In genomic region chr7:24486654-24487130, GRCm38 (mm10) we compare ENCODE assay signal across 13 mouse cellular contexts. TPM values are rescaled to one million over a fixed set of nuclear protein-coding genes. Genes with fewer than 3 reads are reported as not detected.
A peak's percentile ranks its signal among the peaks of the same experiment; 100 is the strongest.
DNase-seq lines count a peak whose midpoint lies in the region; ATAC-seq lines count a peak whose summit lies in the region.
"Had no signal": no experiment of that assay in that cellular context is flagged by ENCODE, and none has a peak within 500 bp of the region (broad histone marks: within the 10 kb centered on the region; RNA-seq: fewer than 3 reads in every experiment).

No protein-coding gene starts in this region.

- 0 out of 2 replicates have a peak overlapping the region, but pooled peaks have one; percentile 26 for H3K4me2 ChIP-seq in kidney, embryonic 16.5 days (replicated peaks; ENCODE audit: low read depth, low read length)
- H3K4me2 ChIP-seq in hindbrain, embryonic 11.5 days (replicated peaks; ENCODE audit: low read depth, low read length) = peak overlapping the region; percentile 13
- H3K4me2 ChIP-seq in neural tube, embryonic 12.5 days (replicated peaks) = peak overlapping the region; percentile 91
- H3K4me2 ChIP-seq: heart, embryonic 12.5 days had no signal

- H3K4me1 ChIP-seq in kidney, embryonic 16.5 days (ENCODE audit: insufficient read depth, low read length) = peaks cover 13% of the 10 kb centered on the region
- H3K4me1 ChIP-seq in embryonic facial prominence, embryonic 10.5 days = peaks cover 34% of the 10 kb centered on the region
- H3K4me1 ChIP-seq in hindbrain, embryonic 11.5 days (replicated peaks; ENCODE audit: control insufficient read depth, insufficient read depth, low read length) = 0 out of 2 replicates have a peak, but pooled peaks cover 6% of the 10 kb centered on the region
- peaks cover 51% of the 10 kb centered on the region for H3K4me1 ChIP-seq in neural tube, embryonic 12.5 days

- peak; percentile 53 for ATAC-seq in kidney, embryonic 16.5 days (ENCODE audit: low FRiP score, low TSS enrichment)
- peak; percentile 58 for ATAC-seq in hindbrain, embryonic 11.5 days (ENCODE audit: low FRiP score)
- ATAC-seq in neural tube, embryonic 12.5 days (ENCODE audit: low FRiP score, low read depth) = peak; percentile 68

- no peaks in the 10 kb centered on the region for H3K36me3 ChIP-seq in kidney, embryonic 16.5 days (ENCODE audit: insufficient read depth, low read length)
- H3K36me3 ChIP-seq in embryonic facial prominence, embryonic 10.5 days (replicated peaks) = no peaks in the 10 kb centered on the region
- H3K36me3 ChIP-seq in hindbrain, embryonic 11.5 days (ENCODE audit: control insufficient read depth, insufficient read depth, low read length) = peaks cover 5% of the 10 kb centered on the region; the same call in 1 of the 2 replicates
- H3K36me3 ChIP-seq in neural tube, embryonic 12.5 days = peaks cover 17% of the 10 kb centered on the region; the same call in 1 of the 2 replicates
- H3K36me3 ChIP-seq: G1E; heart, embryonic 12.5 days had no signal

- no peak overlapping the region for H3K4me3 ChIP-seq in kidney, embryonic 16.5 days (ENCODE audit: low read length)
- peak overlapping the region; percentile 3; the same call in 1 of the 2 replicates for H3K4me3 ChIP-seq in embryonic facial prominence, embryonic 10.5 days
- 0 out of 2 replicates have a peak overlapping the region, but pooled peaks have one; percentile 11 for H3K4me3 ChIP-seq in hindbrain, embryonic 11.5 days (ENCODE audit: low read depth, low read length)
- H3K4me3 ChIP-seq in neural tube, embryonic 12.5 days = peak overlapping the region; percentile 22
- H3K4me3 ChIP-seq: heart, embryonic 12.5 days had no signal

- no peak for DNase-seq in kidney, adult 11 months
- no peak for DNase-seq in embryonic facial prominence, embryonic 10.5 days (ENCODE audit: low spot score)
- DNase-seq in hindbrain, embryonic 11.5 days (ENCODE audit: low spot score) = no peak
- DNase-seq in adrenal gland, postnatal 4 days (ENCODE audit: low spot score in 2 of 2) = no peak
- no peak for DNase-seq in urinary bladder, postnatal 10 days (ENCODE audit: low spot score)
- DNase-seq: adrenal gland, postnatal 25 days; layer of hippocampus, adult 9-11 months had no signal

- H3K9ac ChIP-seq in kidney, embryonic 16.5 days (replicated peaks; ENCODE audit: low read length) = no peak overlapping the region
- peak overlapping the region; percentile 43; the same call in 1 of the 2 replicates for H3K9ac ChIP-seq in hindbrain, embryonic 11.5 days (ENCODE audit: low read depth, low read length)
- peak overlapping the region; percentile 56 for H3K9ac ChIP-seq in neural tube, embryonic 12.5 days
- H3K9ac ChIP-seq: heart, embryonic 12.5 days had no signal

- peaks cover 6% of the 10 kb centered on the region for H3K27me3 ChIP-seq in kidney, embryonic 16.5 days (ENCODE audit: insufficient read depth, low read length)
- H3K27me3 ChIP-seq in embryonic facial prominence, embryonic 10.5 days (replicated peaks; ENCODE audit: low read depth, poor library complexity, severe bottlenecking) = peaks cover 50% of the 10 kb centered on the region
- H3K27me3 ChIP-seq in hindbrain, embryonic 11.5 days (ENCODE audit: control insufficient read depth, insufficient read depth, low read length) = no peaks in the 10 kb centered on the region
- no peaks in the 10 kb centered on the region for H3K27me3 ChIP-seq in neural tube, embryonic 12.5 days (replicated peaks)

- H3K9me3 ChIP-seq in kidney, embryonic 16.5 days (ENCODE audit: low read length) = no peaks in the 10 kb centered on the region
- H3K9me3 ChIP-seq in embryonic facial prominence, embryonic 10.5 days = no peaks in the 10 kb centered on the region
- no peaks in the 10 kb centered on the region for H3K9me3 ChIP-seq in hindbrain, embryonic 11.5 days (ENCODE audit: control insufficient read depth, low read length)
- H3K9me3 ChIP-seq in neural tube, embryonic 12.5 days = 0 out of 2 replicates have a peak, but pooled peaks cover 3% of the 10 kb centered on the region
- H3K9me3 ChIP-seq: heart, embryonic 12.5 days had no signal

- H3K27ac ChIP-seq in kidney, embryonic 16.5 days (ENCODE audit: low read length) = no peak overlapping the region
- H3K27ac ChIP-seq in embryonic facial prominence, embryonic 10.5 days (replicated peaks) = peak overlapping the region; percentile 61
- peak overlapping the region; percentile 48 for H3K27ac ChIP-seq in hindbrain, embryonic 11.5 days (ENCODE audit: low read depth, low read length)
- peak overlapping the region; percentile 37 for H3K27ac ChIP-seq in neural tube, embryonic 12.5 days

- WGBS in kidney, embryonic 16.5 days = 29% methylated on average over 9 of the region's 9 CpGs
- WGBS in embryonic facial prominence, embryonic 10.5 days = 51% methylated on average over 9 of the region's 9 CpGs
- 46% methylated on average over 9 of the region's 9 CpGs for WGBS in hindbrain, embryonic 11.5 days
- 46% methylated on average over 9 of the region's 9 CpGs for WGBS in neural tube, embryonic 12.5 days

RNA-seq across cellular contexts. Expression of gene Cadm4, which starts 4.9 kb away (rescaled TPM):
- 4.3 and 6.6 TPM in 2 replicates for polyA plus RNA-seq in kidney, embryonic 16.5 days (2015; fragmentation: Nextera tagmentation; extraction: Ambion mirVana)
- polyA plus RNA-seq in embryonic facial prominence, embryonic 10.5 days (2016; fragmentation: Nextera tagmentation; extraction: Ambion mirVana) = 5.0 and 5.7 TPM in 2 replicates
- polyA plus RNA-seq in hindbrain, embryonic 11.5 days (2014; fragmentation: Nextera tagmentation; extraction: Ambion mirVana) = 8.8 and 12.6 TPM in 2 replicates
- polyA plus RNA-seq in neural tube, embryonic 12.5 days (2016; fragmentation: Nextera tagmentation; extraction: Ambion mirVana) = 42.8 and 60.0 TPM in 2 replicates
- 10 to 100 TPM; 12.6 to 17.7 TPM for total RNA-seq in adrenal gland, postnatal 4 days (2021)
- total RNA-seq: G1E had no signal

RNA-seq across cellular contexts. Expression of gene Zfp428, which starts 20.1 kb away (rescaled TPM):
- polyA plus RNA-seq in kidney, embryonic 16.5 days (2015; fragmentation: Nextera tagmentation; extraction: Ambion mirVana) = 60.5 and 67.6 TPM in 2 replicates
- polyA plus RNA-seq in embryonic facial prominence, embryonic 10.5 days (2016; fragmentation: Nextera tagmentation; extraction: Ambion mirVana) = 100.0 and 110 TPM in 2 replicates
- polyA plus RNA-seq in hindbrain, embryonic 11.5 days (2014; fragmentation: Nextera tagmentation; extraction: Ambion mirVana) = 82.4 and 87.7 TPM in 2 replicates
- polyA plus RNA-seq in neural tube, embryonic 12.5 days (2016; fragmentation: Nextera tagmentation; extraction: Ambion mirVana) = 172 and 176 TPM in 2 replicates
- 10 to 100 TPM; 11.1 to 16.2 TPM for total RNA-seq in adrenal gland, postnatal 4 days (2021)

RNA-seq across cellular contexts. Expression of gene Plaur, which starts 24.4 kb away (rescaled TPM):
- polyA plus RNA-seq in kidney, embryonic 16.5 days (2015; fragmentation: Nextera tagmentation; extraction: Ambion mirVana) = 16.3 and 18.5 TPM in 2 replicates
- 1.7 TPM in 2 replicates for polyA plus RNA-seq in embryonic facial prominence, embryonic 10.5 days (2016; fragmentation: Nextera tagmentation; extraction: Ambion mirVana)
- 1.7 and 2.1 TPM in 2 replicates for polyA plus RNA-seq in hindbrain, embryonic 11.5 days (2014; fragmentation: Nextera tagmentation; extraction: Ambion mirVana)
- polyA plus RNA-seq in neural tube, embryonic 12.5 days (2016; fragmentation: Nextera tagmentation; extraction: Ambion mirVana) = 1.7 and 2.0 TPM in 2 replicates
- total RNA-seq in adrenal gland, postnatal 4 days (2021) = 10 to 100 TPM; 11.9 to 13.1 TPM
- polyA plus RNA-seq: testis, adult 2 months had no signal

RNA-seq across cellular contexts. Expression of gene AC161166.1, which starts 25.6 kb away (rescaled TPM):
- polyA plus RNA-seq in kidney, embryonic 16.5 days (2015; fragmentation: Nextera tagmentation; extraction: Ambion mirVana) = 0.42 and 0.80 TPM in 2 replicates
- 1.2 TPM in 2 replicates for polyA plus RNA-seq in embryonic facial prominence, embryonic 10.5 days (2016; fragmentation: Nextera tagmentation; extraction: Ambion mirVana)
- 0.59 and 0.90 TPM in 2 replicates for polyA plus RNA-seq in hindbrain, embryonic 11.5 days (2014; fragmentation: Nextera tagmentation; extraction: Ambion mirVana)
- 1.2 and 1.5 TPM in 2 replicates for polyA plus RNA-seq in neural tube, embryonic 12.5 days (2016; fragmentation: Nextera tagmentation; extraction: Ambion mirVana)
- not detected for total RNA-seq in adrenal gland, postnatal 4 days (2021)
- total RNA-seq: adrenal gland, postnatal 25 days had no signal
- polyA plus RNA-seq: G1E; liver, embryonic 16.5 days had no signal

RNA-seq across cellular contexts. Expression of gene Irgc1, which starts 34.6 kb away (rescaled TPM):
- not detected in 2 replicates for polyA plus RNA-seq in kidney, embryonic 16.5 days (2015; fragmentation: Nextera tagmentation; extraction: Ambion mirVana)
- polyA plus RNA-seq in embryonic facial prominence, embryonic 10.5 days (2016; fragmentation: Nextera tagmentation; extraction: Ambion mirVana) = not detected in 2 replicates
- not detected in 2 replicates for polyA plus RNA-seq in hindbrain, embryonic 11.5 days (2014; fragmentation: Nextera tagmentation; extraction: Ambion mirVana)
- not detected in 2 replicates for polyA plus RNA-seq in neural tube, embryonic 12.5 days (2016; fragmentation: Nextera tagmentation; extraction: Ambion mirVana)
- not detected for total RNA-seq in adrenal gland, postnatal 4 days (2021)
- total RNA-seq: adrenal gland, postnatal 25 days had no signal
- polyA plus RNA-seq: heart, embryonic 12.5 days; liver, embryonic 16.5 days had no signal

Comparison
In these comparisons a context has a peak if more than half of its experiments do, and no peak if none do; other contexts are left out.
1. H3K4me2 ChIP-seq: peak in every context shown above with its lines; median percentile 91 in neural tube, embryonic 12.5 days; 26 in kidney, embryonic 16.5 days; 13 in hindbrain, embryonic 11.5 days.